Mouse (Mus musculus) liver, adult 2 months (tissue): ENCODE results near the gene Mymx.

ENCODE experiments used
- CTCF ChIP-seq: fragments of 200-500 bp; IDR thresholded peaks from 2 replicates; pipeline ENCODE4 v1.5.1; 2011; ENCODE audit warnings: low read depth, low read length, control low read depth
- POLR2A ChIP-seq: fragments of 200-500 bp; IDR thresholded peaks from 2 replicates; pipeline ENCODE4 v1.6.1; 2011; ENCODE audit warnings: low read length, control low read depth; ENCODE audit not compliant: insufficient read depth; ENCODE audit errors: extremely low read depth

GRCm38 (mm10) chr17:45594881-45595735 lies 6.8 kb downstream of the Mymx start:
- TF ChIP-seq CTCF (no peak), POLR2A (peak; percentile 72)
